Mouse (Mus musculus) lung, postnatal 0 days (tissue): ENCODE measurements at regions not wholly inside any gene's neighbourhood (a gene's known extent, or its start where the extent isn't known, plus 50 kb on each side); places are given as distances from the start of the nearest gene placed in this dataset.

ENCODE experiments used
- CTCF ChIP-seq: IDR thresholded peaks from 2 replicates; pipeline ENCODE4 v1.5.1; 2016; ENCODE audit warnings: antibody characterized with exemption, mild to moderate bottlenecking
- EP300 ChIP-seq: IDR thresholded peaks from 2 replicates; pipeline ENCODE4 v1.6.1; 2016; ENCODE audit warnings: antibody characterized with exemption, mild to moderate bottlenecking, control low read depth

- TF ChIP-seq CTCF (0 out of 2 replicates have a peak, but pooled peaks have one; percentile 9), EP300 (no peak)
Measured at GRCm38 (mm10) chr14:9060058-9060457, 394.0 kb upstream of the 4930452B06Rik start.
